Mouse (Mus musculus): ENCODE data around the gene Btbd17.

- TF ChIP-seq CTCF (IDR thresholded peaks at IDR 0.05; ENCODE audit: low read depth) (no peak), EP300 (IDR thresholded peaks at IDR 0.05; ENCODE audit: low read depth) (no peak)
These were observed 2.7 kb downstream of the Btbd17 start for GRCm38 (mm10) chr11:114792931-114793494.
